Mouse (Mus musculus) cerebellum, postnatal 14 days (tissue): Measurements from ENCODE around the gene Gm853.

Experiments used
- DNase-seq, 2 experiments: peaks; one replicate each; pipeline ENCODE4 v3.0.0; 2021; ENCODE audit warnings: mixed read lengths in 2 of 2

The Gm853 gene

GRCm38 (mm10) chr4:130173911-130174311 is 48.3 kb downstream of the Gm853 start:
- peak; percentile 60 to 62 for DNase-seq

- no peak for DNase-seq
Observed at GRCm38 (mm10) chr4:130173060-130173822, 49.0 kb downstream of the Gm853 start.

GRCm38 (mm10) chr4:130171951-130172765 is 50.0 kb downstream of the Gm853 start:
- no peak for DNase-seq

- no peak for DNase-seq
Observed at GRCm38 (mm10) chr4:130170362-130170761, 51.8 kb downstream of the Gm853 start.

- DNase-seq = no peak
Observed at GRCm38 (mm10) chr4:130169411-130169971, 52.7 kb downstream of the Gm853 start.

GRCm38 (mm10) chr4:130168280-130169183 is 53.7 kb downstream of the Gm853 start:
- DNase-seq = peak in 1 of 2 experiments; percentile 60

GRCm38 (mm10) chr4:130167814-130168213 is 54.4 kb downstream of the Gm853 start:
- no peak for DNase-seq

- DNase-seq = no peak
Observed at GRCm38 (mm10) chr4:130167321-130167720, 54.9 kb downstream of the Gm853 start.

GRCm38 (mm10) chr4:130166592-130166991 is 55.6 kb downstream of the Gm853 start:
- DNase-seq = no peak

- DNase-seq = no peak
Observed at GRCm38 (mm10) chr4:130166061-130166460, 56.1 kb downstream of the Gm853 start.

- no peak for DNase-seq
Observed at GRCm38 (mm10) chr4:130164121-130164520, 58.1 kb downstream of the Gm853 start.

- DNase-seq = no peak
Observed at GRCm38 (mm10) chr4:130163391-130163861, 58.8 kb downstream of the Gm853 start.

GRCm38 (mm10) chr4:130161349-130161748 is 60.9 kb downstream of the Gm853 start:
- no peak for DNase-seq
